9 mouse cellular contexts compared by ENCODE assay signal in the genomic region with DNA sequence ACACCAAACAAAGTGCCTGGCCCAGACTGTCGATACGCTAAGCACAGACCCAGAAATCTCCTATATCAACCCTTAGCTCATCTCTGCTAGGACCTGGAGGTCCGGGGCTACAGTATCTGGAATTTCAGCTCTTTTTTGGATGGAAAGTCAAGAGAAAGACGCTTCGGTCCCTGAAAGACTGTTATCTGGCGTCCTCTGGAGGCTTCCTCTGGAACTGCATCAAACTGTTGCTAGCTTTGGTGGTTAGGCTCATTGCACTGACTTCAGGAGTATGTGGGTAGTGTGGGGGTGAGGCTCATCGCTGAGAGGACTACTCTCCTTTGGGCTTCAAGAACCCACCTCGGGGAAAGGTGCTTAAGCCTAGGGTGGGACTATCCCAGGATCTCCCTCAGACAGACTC. TPM values are rescaled to one million over a fixed set of nuclear protein-coding genes. Genes with fewer than 3 reads are reported as not detected.
DNase-seq lines count a peak whose midpoint lies in the region; ATAC-seq and TF ChIP-seq lines count a peak whose summit lies in the region.
"Had no signal": no experiment of that assay in that cellular context is flagged by ENCODE, and none has a peak within 500 bp of the region (broad histone marks: within the 10 kb centered on the region; RNA-seq: fewer than 3 reads in every experiment).

No protein-coding gene starts in this region.

- H3K4me3 ChIP-seq in heart, adult 2 months: no peak overlapping the region
- H3K4me3 ChIP-seq in heart, embryonic 10.5 days: no peak overlapping the region
- no peak overlapping the region for H3K4me3 ChIP-seq in embryonic facial prominence, embryonic 10.5 days
- no peak overlapping the region for H3K4me3 ChIP-seq in intestine, embryonic 16.5 days (ENCODE audit: low read length)

- no peaks in the 10 kb centered on the region for H3K9me3 ChIP-seq in heart, embryonic 10.5 days
- H3K9me3 ChIP-seq in embryonic facial prominence, embryonic 10.5 days: no peaks in the 10 kb centered on the region
- H3K9me3 ChIP-seq in intestine, embryonic 16.5 days (ENCODE audit: control insufficient read depth, low read length): no peaks in the 10 kb centered on the region

- H3K4me2 ChIP-seq in intestine, embryonic 16.5 days (ENCODE audit: low read depth, low read length): 0 out of 2 replicates have a peak overlapping the region, but pooled peaks have one; percentile 1

- no peak overlapping the region for H3K27ac ChIP-seq in heart, adult 2 months
- no peak overlapping the region for H3K27ac ChIP-seq in heart, embryonic 10.5 days
- no peak overlapping the region for H3K27ac ChIP-seq in embryonic facial prominence, embryonic 10.5 days (replicated peaks)
- H3K27ac ChIP-seq in intestine, embryonic 16.5 days (ENCODE audit: low read length): peak overlapping the region; percentile 91; the same call in 1 of the 2 replicates

- H3K27me3 ChIP-seq in heart, adult 2 months (ENCODE audit: control insufficient read depth, insufficient read depth, low read length): no peaks in the 10 kb centered on the region
- H3K27me3 ChIP-seq in heart, embryonic 10.5 days (ENCODE audit: insufficient read depth, poor library complexity, severe bottlenecking): peaks cover 64% of the 10 kb centered on the region
- 0 out of 2 replicates have a peak, but pooled peaks cover 4% of the 10 kb centered on the region for H3K27me3 ChIP-seq in embryonic facial prominence, embryonic 10.5 days (replicated peaks; ENCODE audit: low read depth, poor library complexity, severe bottlenecking)
- no peaks in the 10 kb centered on the region for H3K27me3 ChIP-seq in intestine, embryonic 16.5 days (replicated peaks; ENCODE audit: control insufficient read depth, insufficient read depth, low read length)

- H3K36me3 ChIP-seq in heart, adult 2 months (ENCODE audit: control insufficient read depth, insufficient read depth, low read length): no peaks in the 10 kb centered on the region
- H3K36me3 ChIP-seq in heart, embryonic 10.5 days: no peaks in the 10 kb centered on the region
- no peaks in the 10 kb centered on the region for H3K36me3 ChIP-seq in embryonic facial prominence, embryonic 10.5 days (replicated peaks)
- H3K36me3 ChIP-seq in intestine, embryonic 16.5 days (ENCODE audit: control insufficient read depth, insufficient read depth, low read length): no peaks in the 10 kb centered on the region

- TF ChIP-seq CTCF in heart, adult 2 months (IDR thresholded peaks at IDR 0.05): peak; percentile 92

- no peak for ATAC-seq in intestine, embryonic 16.5 days

- no peak for TF ChIP-seq EP300 in heart, adult 2 months (IDR thresholded peaks at IDR 0.05; ENCODE audit: insufficient read depth, low read depth, low read length)

- peak; percentile 32 to 54 for DNase-seq in heart, adult 2 months
- no peak for DNase-seq in heart, embryonic 10.5 days (ENCODE audit: low spot score)
- DNase-seq in adrenal gland, adult 8-10 months: peak; percentile 56
- peak; percentile 75 for DNase-seq in embryonic facial prominence, embryonic 10.5 days (ENCODE audit: low spot score)
- DNase-seq in left cerebral cortex, postnatal 36 days (ENCODE audit: low spot score in 2 of 2): peak; percentile 69 to 72
- peak; percentile 43 to 51 for DNase-seq in natural killer cell, adult 2 months (ENCODE audit: low spot score in 2 of 2)
- peak; percentile 48 for DNase-seq in testis, postnatal 14 days (ENCODE audit: low spot score)

- H3K4me1 ChIP-seq in heart, adult 2 months (ENCODE audit: control insufficient read depth, insufficient read depth, low read length): no peaks in the 10 kb centered on the region
- peaks cover 10% of the 10 kb centered on the region; the same call in 1 of the 2 replicates for H3K4me1 ChIP-seq in heart, embryonic 10.5 days
- peaks cover 17% of the 10 kb centered on the region for H3K4me1 ChIP-seq in embryonic facial prominence, embryonic 10.5 days
- H3K4me1 ChIP-seq in intestine, embryonic 16.5 days (ENCODE audit: control insufficient read depth, insufficient read depth, low read length): peaks cover 18% of the 10 kb centered on the region

- H3K9ac ChIP-seq in heart, adult 2 months (ENCODE audit: low read depth, low read length): no peak overlapping the region
- H3K9ac ChIP-seq in intestine, embryonic 16.5 days (ENCODE audit: low read depth, low read length): peak overlapping the region; percentile 56; the same call in 1 of the 2 replicates

- TF ChIP-seq POLR2A in heart, adult 2 months (IDR thresholded peaks at IDR 0.05; ENCODE audit: insufficient read depth, low read depth, low read length): no peak

- H3K79me2 ChIP-seq in heart, adult 2 months (replicated peaks; ENCODE audit: control insufficient read depth, insufficient read depth, low read length): no peaks in the 10 kb centered on the region

- 14% methylated on average over 8 of the region's 8 CpGs for WGBS in heart, adult 2 months
- WGBS in heart, embryonic 10.5 days: 14% methylated on average over 8 of the region's 8 CpGs
- WGBS in embryonic facial prominence, embryonic 10.5 days: 17% methylated on average over 8 of the region's 8 CpGs
- WGBS in intestine, embryonic 16.5 days: 15% methylated on average over 8 of the region's 8 CpGs

- intact Hi-C loops in heart, adult 2 months (cut with DNase I): loop anchor here (1.0 kb wide), 1 partner anchor 39 kb away; no protein-coding TSS in a partner anchor
- intact Hi-C loops in left cerebral cortex, postnatal 36 days (cut with DNase I): loop anchor here (1.0 kb wide), 1 partner anchor 37 kb away; no protein-coding TSS in a partner anchor

RNA-seq across cellular contexts. Expression of a gene that starts 13.3 kb away (rescaled TPM):
- not detected for total RNA-seq in heart, adult 2 months (2021)
- not detected in 2 replicates for polyA plus RNA-seq in heart, adult 2 months (2012; rRNA removed)
- polyA plus RNA-seq in heart, embryonic 10.5 days (2016; fragmentation: Nextera tagmentation; extraction: Ambion mirVana): 0.13 TPM in 1 of 2 replicates, not detected in the other
- under 1 TPM; 0.20 to 0.77 (median 0.31) TPM for total RNA-seq in adrenal gland, adult 8-10 months (2022)
- polyA plus RNA-seq in embryonic facial prominence, embryonic 10.5 days (2016; fragmentation: Nextera tagmentation; extraction: Ambion mirVana): 0.21 and 0.26 TPM in 2 replicates
- polyA plus RNA-seq in intestine, embryonic 16.5 days (2015; fragmentation: Nextera tagmentation; extraction: Ambion mirVana): not detected in 2 replicates
- total RNA-seq in left cerebral cortex, postnatal 36 days (2021): not detected
- polyA plus RNA-seq: neural tube, embryonic 14.5 days had no signal

RNA-seq across cellular contexts. Expression of a gene that starts 22.3 kb away (rescaled TPM):
- not detected for total RNA-seq in heart, adult 2 months (2021)
- 0.23 TPM in 1 of 2 replicates, not detected in the other for polyA plus RNA-seq in heart, adult 2 months (2012; rRNA removed)
- not detected in 2 replicates for polyA plus RNA-seq in heart, embryonic 10.5 days (2016; fragmentation: Nextera tagmentation; extraction: Ambion mirVana)
- total RNA-seq in adrenal gland, adult 8-10 months (2022): not detected
- not detected in 2 replicates for polyA plus RNA-seq in embryonic facial prominence, embryonic 10.5 days (2016; fragmentation: Nextera tagmentation; extraction: Ambion mirVana)
- 4.6 and 6.7 TPM in 2 replicates for polyA plus RNA-seq in intestine, embryonic 16.5 days (2015; fragmentation: Nextera tagmentation; extraction: Ambion mirVana)
- not detected for total RNA-seq in left cerebral cortex, postnatal 36 days (2021)
- polyA plus RNA-seq: neural tube, embryonic 14.5 days had no signal

RNA-seq across cellular contexts. Expression of a gene that starts 56.4 kb away (rescaled TPM):
- total RNA-seq in heart, adult 2 months (2021): 1 to 10 TPM; 4.6 to 4.9 TPM
- 16.8 and 17.8 TPM in 2 replicates for polyA plus RNA-seq in heart, adult 2 months (2012; rRNA removed)
- 40.7 and 66.1 TPM in 2 replicates for polyA plus RNA-seq in heart, embryonic 10.5 days (2016; fragmentation: Nextera tagmentation; extraction: Ambion mirVana)
- 10 to 100 TPM; 45.1 to 60.9 (median 53.0) TPM for total RNA-seq in adrenal gland, adult 8-10 months (2022)
- 67.7 and 69.1 TPM in 2 replicates for polyA plus RNA-seq in embryonic facial prominence, embryonic 10.5 days (2016; fragmentation: Nextera tagmentation; extraction: Ambion mirVana)
- polyA plus RNA-seq in intestine, embryonic 16.5 days (2015; fragmentation: Nextera tagmentation; extraction: Ambion mirVana): 29.5 and 29.9 TPM in 2 replicates
- 10 to 100 TPM; 30.6 to 31.3 TPM for total RNA-seq in left cerebral cortex, postnatal 36 days (2021)
